Mouse (Mus musculus) CH12.LX (cell line): ENCODE data around the gene Snx30. TPM values are rescaled to one million over a fixed set of nuclear protein-coding genes. Genes with fewer than 3 reads are reported as not detected.

Source experiments
- DNase-seq: peaks from one replicate; pipeline ENCODE4 v3.0.0-alpha.2; 2013; ENCODE audit errors: extremely low read depth
- H3K27ac ChIP-seq: 2 replicates; pipeline ENCODE4 v1.5.1; 2012; ENCODE audit warnings: low read depth, mild to moderate bottlenecking, control low read depth, moderate library complexity; ENCODE audit not compliant: insufficient read depth
- H3K27me3 ChIP-seq: replicated peaks from 2 replicates; pipeline ENCODE3; 2012; ENCODE audit warnings: inconsistent platforms
- H3K36me3 ChIP-seq, 2 experiments: replicated peaks in 1 of 2; 2 replicates each; pipeline versions ENCODE3 to v1.6.1; 2012; ENCODE audit warnings: inconsistent platforms in 1 of 2, low read length in 1 of 2, mild to moderate bottlenecking in 1 of 2, mixed read lengths in 1 of 2, moderate library complexity in 1 of 2; ENCODE audit not compliant: control insufficient read depth in 1 of 2, insufficient read depth in 1 of 2
- H3K4me1 ChIP-seq, 2 experiments: 2 replicates each; pipeline ENCODE4 v1.6.1; 2012; ENCODE audit warnings: inconsistent platforms in 1 of 2, moderate library complexity in 1 of 2; ENCODE audit not compliant: insufficient read depth in 2 of 2, control insufficient read depth in 1 of 2
- H3K4me2 ChIP-seq: 2 replicates; pipeline ENCODE4 v1.6.1; 2012; ENCODE audit warnings: low read depth, mild to moderate bottlenecking, control low read depth; ENCODE audit not compliant: poor library complexity, insufficient read depth, severe bottlenecking
- H3K4me3 ChIP-seq, 3 experiments: fragments of 150-350 bp in 1 of 3; sonication (generic) in 1 of 3; replicated peaks in 1 of 3; 2 replicates each; pipeline versions ENCODE3 to v1.5.1; 2011 to 2012; ENCODE audit warnings: low read depth in 2 of 3, low read length in 2 of 3, mild to moderate bottlenecking in 2 of 3, moderate library complexity in 2 of 3, control low read depth in 1 of 3, improper control_type of control experiment in 1 of 3, inconsistent platforms in 1 of 3, mixed read lengths in 1 of 3; ENCODE audit not compliant: poor library complexity in 1 of 3
- H3K79me2 ChIP-seq: replicated peaks from 2 replicates; pipeline ENCODE4 v1.6.1; 2012; ENCODE audit warnings: mild to moderate bottlenecking, moderate library complexity; ENCODE audit not compliant: control insufficient read depth, poor library complexity, insufficient read depth, severe bottlenecking; ENCODE audit errors: extremely low read depth
- H3K9ac ChIP-seq: 2 replicates; pipeline ENCODE4 v1.6.1; 2012; ENCODE audit warnings: low read depth, mild to moderate bottlenecking, control low read depth, moderate library complexity; ENCODE audit not compliant: insufficient read depth
- H3K9me3 ChIP-seq: replicated peaks from 2 replicates; pipeline ENCODE3; 2012; ENCODE audit warnings: low read length, inconsistent platforms, mixed read lengths
- BHLHE40 ChIP-seq: IDR thresholded peaks from 2 replicates; pipeline ENCODE4 v1.6.1; 2011; ENCODE audit warnings: mild to moderate bottlenecking, low read depth, low read length, improper control_type of control experiment
- CHD1 ChIP-seq: IDR thresholded peaks from 2 replicates; pipeline ENCODE4 v1.6.1; 2012; ENCODE audit warnings: low read depth, low read length, improper control_type of control experiment, inconsistent platforms
- CHD2 ChIP-seq: IDR thresholded peaks from 2 replicates; pipeline ENCODE4 v1.6.1; 2011; ENCODE audit warnings: low read length, improper control_type of control experiment
- CTCF ChIP-seq, 2 experiments: IDR thresholded peaks in 1 of 2; conservative IDR thresholded peaks in 1 of 2; 2 replicates each; pipeline ENCODE4 v1.5.1; 2011 to 2012; ENCODE audit warnings: low read depth in 2 of 2, low read length in 2 of 2, improper control_type of control experiment in 1 of 2, inconsistent platforms in 1 of 2, mild to moderate bottlenecking in 1 of 2, moderate library complexity in 1 of 2
- E2F4 ChIP-seq: IDR thresholded peaks from 2 replicates; pipeline ENCODE4 v1.6.1; 2011; ENCODE audit warnings: low read depth, low read length, improper control_type of control experiment; ENCODE audit not compliant: insufficient replicate concordance
- ELF1 ChIP-seq: IDR thresholded peaks from 2 replicates; pipeline ENCODE4 v1.6.1; 2014; ENCODE audit warnings: low read depth, mild to moderate bottlenecking, inconsistent platforms, low read length, improper control_type of control experiment
- EP300 ChIP-seq: IDR thresholded peaks from 2 replicates; pipeline ENCODE4 v1.6.1; 2011; ENCODE audit warnings: low read length, improper control_type of control experiment
- ETS1 ChIP-seq: conservative IDR thresholded peaks from 2 replicates; pipeline ENCODE4 v1.6.1; 2012; ENCODE audit warnings: low read depth, mild to moderate bottlenecking, inconsistent platforms, low read length, improper control_type of control experiment, moderate library complexity
- GABPA ChIP-seq: IDR thresholded peaks from 2 replicates; pipeline ENCODE4 v1.6.1; 2012; ENCODE audit warnings: low read depth, low read length, improper control_type of control experiment, inconsistent platforms; ENCODE audit not compliant: insufficient replicate concordance
- HCFC1 ChIP-seq: IDR thresholded peaks from 2 replicates; pipeline ENCODE4 v1.6.1; 2012; ENCODE audit warnings: low read depth, mild to moderate bottlenecking, inconsistent platforms, low read length, improper control_type of control experiment
- JUN ChIP-seq: IDR thresholded peaks from 2 replicates; pipeline ENCODE4 v1.6.1; 2011; ENCODE audit warnings: low read depth, mild to moderate bottlenecking, low read length, improper control_type of control experiment, moderate library complexity; ENCODE audit not compliant: insufficient read depth
- JUND ChIP-seq: conservative IDR thresholded peaks from 2 replicates; pipeline ENCODE4 v1.6.1; 2011; ENCODE audit warnings: low read depth, low read length, improper control_type of control experiment
- MAFK ChIP-seq: IDR thresholded peaks from 2 replicates; pipeline ENCODE4 v1.6.1; 2011; ENCODE audit warnings: low read length, improper control_type of control experiment; ENCODE audit not compliant: insufficient replicate concordance
- MAZ ChIP-seq: IDR thresholded peaks from 2 replicates; pipeline ENCODE4 v1.6.1; 2012; ENCODE audit warnings: low read depth, mild to moderate bottlenecking, inconsistent platforms, low read length, improper control_type of control experiment, moderate library complexity
- MEF2A ChIP-seq: IDR thresholded peaks from 2 replicates; pipeline ENCODE4 v1.6.1; 2014; ENCODE audit warnings: low read depth, mild to moderate bottlenecking, inconsistent platforms, low read length, improper control_type of control experiment, borderline replicate concordance
- MXI1 ChIP-seq: IDR thresholded peaks from 2 replicates; pipeline ENCODE4 v1.6.1; 2011; ENCODE audit warnings: mild to moderate bottlenecking, low read depth, low read length, improper control_type of control experiment
- MYC ChIP-seq: IDR thresholded peaks from 2 replicates; pipeline ENCODE4 v1.6.1; 2011; ENCODE audit warnings: low read depth, mild to moderate bottlenecking, improper control_type of control experiment, low read length
- NELFE ChIP-seq: IDR thresholded peaks from 2 replicates; pipeline ENCODE4 v1.6.1; 2011; ENCODE audit warnings: low read depth, low read length, improper control_type of control experiment
- NRF1 ChIP-seq: IDR thresholded peaks from 2 replicates; pipeline ENCODE4 v1.6.1; 2014; ENCODE audit warnings: low read depth, mild to moderate bottlenecking, inconsistent platforms, low read length, improper control_type of control experiment, moderate library complexity
- POLR2A ChIP-seq: IDR thresholded peaks from 2 replicates; pipeline ENCODE4 v1.6.1; 2011; ENCODE audit warnings: low read depth, mild to moderate bottlenecking, improper control_type of control experiment, low read length
- POLR2AphosphoS2 ChIP-seq: IDR thresholded peaks from 2 replicates; pipeline ENCODE4 v1.6.1; 2011; ENCODE audit warnings: low read depth, low read length, improper control_type of control experiment
- RAD21 ChIP-seq: IDR thresholded peaks from 2 replicates; pipeline ENCODE4 v1.6.1; 2011; ENCODE audit warnings: low read depth, mild to moderate bottlenecking, low read length, improper control_type of control experiment, moderate library complexity
- RCOR1 ChIP-seq: conservative IDR thresholded peaks from 2 replicates; pipeline ENCODE4 v1.6.1; 2012; ENCODE audit warnings: low read depth, mild to moderate bottlenecking, inconsistent platforms, low read length, improper control_type of control experiment
- SIN3A ChIP-seq: IDR thresholded peaks from 2 replicates; pipeline ENCODE4 v1.6.1; 2012; ENCODE audit warnings: low read length, improper control_type of control experiment, inconsistent platforms
- TCF12 ChIP-seq: IDR thresholded peaks from 2 replicates; pipeline ENCODE4 v1.6.1; 2014; ENCODE audit warnings: low read depth, mild to moderate bottlenecking, inconsistent platforms, low read length, improper control_type of control experiment
- UBTF ChIP-seq: IDR thresholded peaks from 2 replicates; pipeline ENCODE4 v1.6.1; 2012; ENCODE audit warnings: low read depth, mild to moderate bottlenecking, inconsistent platforms, low read length, improper control_type of control experiment, moderate library complexity
- USF1 ChIP-seq: IDR thresholded peaks from 2 replicates; pipeline ENCODE4 v1.6.1; 2014; ENCODE audit warnings: low read depth, mild to moderate bottlenecking, inconsistent platforms, low read length, improper control_type of control experiment
- ZC3H11A ChIP-seq: IDR thresholded peaks from 2 replicates; pipeline ENCODE4 v1.6.1; 2012; ENCODE audit warnings: low read depth, mild to moderate bottlenecking, inconsistent platforms, low read length, improper control_type of control experiment
- ZKSCAN1 ChIP-seq: IDR thresholded peaks from 2 replicates; pipeline ENCODE4 v1.6.1; 2012; ENCODE audit warnings: low read depth, inconsistent platforms, low read length, improper control_type of control experiment, borderline replicate concordance
- ZMIZ1 ChIP-seq: IDR thresholded peaks from 2 replicates; pipeline ENCODE4 v1.6.1; 2012; ENCODE audit warnings: low read depth, mild to moderate bottlenecking, inconsistent platforms, low read length, improper control_type of control experiment
- ZNF384 ChIP-seq: IDR thresholded peaks from 2 replicates; pipeline ENCODE4 v1.6.1; 2012; ENCODE audit warnings: low read depth, low read length, improper control_type of control experiment, inconsistent platforms
- dilution Hi-C: fragments of 300-500 bp; cut with MboI; formaldehyde crosslinking; loops from 2 replicates; pipeline ENCODE4 v1.14.3; 2020; ENCODE audit warnings: low sequenced_read_pairs; ENCODE audit not compliant: extremely low pct_unique_long_range_greater_than_20kb, extremely low pct_ligation_motif_present
- in situ Hi-C: fragments of 300-500 bp; cut with MboI; formaldehyde crosslinking; loops from 3 replicates; pipeline ENCODE4 v1.14.3; 2019; ENCODE audit warnings: low sequenced_read_pairs, low pct_ligation_motif_present, low pct_unique_long_range_greater_than_20kb, mixed read lengths
- polyA plus RNA-seq: library from polyadenylated mRNA; unstranded; fragments of >175 nt; gene quantifications from 2 replicates; pipeline ENCODE4 v1.2.1, GENCODE M21; 2012; ENCODE audit warnings: low read depth; ENCODE audit not compliant: insufficient read length
- total RNA-seq, 2 experiments: library from RNA; depleted of rRNA; stranded (reverse); fragments of 300-350 nt in 1 of 2; fragments of >200 nt in 1 of 2; gene quantifications; 2 replicates each; pipeline ENCODE4 v1.2.3; 2012 to 2014

Gene Snx30
- total and polyA plus RNA-seq, 3 experiments: 7.9 to 16.9 (median 8.4) TPM

- peaks cover 54 to 97% of the 10 kb centered on the region in 2 experiments for H3K36me3 ChIP-seq
- dilution Hi-C loops: no loop called here
- H3K9me3 ChIP-seq: no peaks in the 10 kb centered on the region
- no peak overlapping the region for H3K4me2 ChIP-seq
- in situ Hi-C loops: no loop called here
- no peak overlapping the region for H3K9ac ChIP-seq
- no peak for TF ChIP-seq HCFC1
- TF ChIP-seq ZNF384: no peak
- no peak for TF ChIP-seq RCOR1
- no peak for TF ChIP-seq TCF12
- TF ChIP-seq USF1: no peak
- no peak for TF ChIP-seq CHD2
- no peak for TF ChIP-seq E2F4
- TF ChIP-seq CTCF (conservative IDR thresholded peaks at IDR 0.05 in 1 of 2, IDR thresholded peaks at IDR 0.05 in 1 of 2; ENCODE audit: low read depth in 2 of 2, low read length in 2 of 2): no peak
- no peak for TF ChIP-seq ELF1
- no peak for TF ChIP-seq NELFE
- TF ChIP-seq EP300: no peak
- TF ChIP-seq ZC3H11A: no peak
- no peak for TF ChIP-seq GABPA
- no peak for TF ChIP-seq RAD21
- no peak for TF ChIP-seq UBTF
- no peaks in the 10 kb centered on the region for H3K79me2 ChIP-seq
- H3K4me3 ChIP-seq: no peak overlapping the region
- no peaks in the 10 kb centered on the region for H3K27me3 ChIP-seq
- peaks cover 2 to 17% of the 10 kb centered on the region in 2 experiments; a peak in 3 of 4 replicates for H3K4me1 ChIP-seq
- no peak overlapping the region for H3K27ac ChIP-seq
- no peak for DNase-seq
These were observed 88.8 kb downstream of the Snx30 start for GRCm38 (mm10) chr4:59894415-59894814.

- H3K9me3 ChIP-seq: no peaks in the 10 kb centered on the region
- peaks cover 2 to 17% of the 10 kb centered on the region in 2 experiments; a peak in 3 of 4 replicates for H3K4me1 ChIP-seq
- H3K27ac ChIP-seq: no peak overlapping the region
- peak; percentile 58 for DNase-seq
- no peaks in the 10 kb centered on the region for H3K27me3 ChIP-seq
- H3K36me3 ChIP-seq: peaks cover 54 to 97% of the 10 kb centered on the region in 2 experiments
- no peaks in the 10 kb centered on the region for H3K79me2 ChIP-seq
- in situ Hi-C loops: no loop called here
- no peak overlapping the region for H3K4me2 ChIP-seq
- dilution Hi-C loops: no loop called here
- H3K9ac ChIP-seq: no peak overlapping the region
- H3K4me3 ChIP-seq: no peak overlapping the region
- TF ChIP-seq CTCF (conservative IDR thresholded peaks at IDR 0.05 in 1 of 2, IDR thresholded peaks at IDR 0.05 in 1 of 2; ENCODE audit: low read depth in 2 of 2, low read length in 2 of 2): no peak
- no peak for TF ChIP-seq MEF2A
- TF ChIP-seq HCFC1: no peak
- peak; percentile 37; the same call in 1 of the 2 replicates for TF ChIP-seq MAFK
- TF ChIP-seq ZKSCAN1: no peak
- TF ChIP-seq POLR2A: no peak
- no peak for TF ChIP-seq ZMIZ1
- TF ChIP-seq GABPA: no peak
- TF ChIP-seq BHLHE40: 0 out of 2 replicates have a peak, but pooled peaks have one; percentile 23
- no peak for TF ChIP-seq NRF1
- TF ChIP-seq MXI1: no peak
- no peak for TF ChIP-seq MYC
- peak; percentile 71 for TF ChIP-seq ETS1
- TF ChIP-seq SIN3A: no peak
- no peak for TF ChIP-seq ZNF384
- no peak for TF ChIP-seq ELF1
- TF ChIP-seq RAD21: no peak
- TF ChIP-seq POLR2AphosphoS2: no peak
- TF ChIP-seq NELFE: no peak
- TF ChIP-seq JUND: 0 out of 2 replicates have a peak, but pooled peaks have one; percentile 21
- no peak for TF ChIP-seq CHD1
- no peak for TF ChIP-seq MAZ
- no peak for TF ChIP-seq TCF12
- no peak for TF ChIP-seq RCOR1
- no peak for TF ChIP-seq JUN
These were observed 89.4 kb downstream of the Snx30 start for GRCm38 (mm10) chr4:59894977-59895575.
